Mouse (Mus musculus) right cerebral cortex, adult 18-20 months (tissue): Measurements from ENCODE around the gene Usp34.
"Not testable (repeated sequence)": the region's sequence is repeated elsewhere in the genome, so short reads cannot be mapped to it uniquely, and the experiment has no call there.

ENCODE experiments used
- DNase-seq: peaks from one replicate; pipeline ENCODE4 v3.0.0; 2022; ENCODE audit warnings: mixed read lengths

Gene Usp34

GRCm38 (mm10) chr11:23306764-23307565 lies at the start of gene Usp34:
TSS of gene Usp34 (plus strand) at chr11:23306895.
- peak; percentile 45 for DNase-seq

- no peak for DNase-seq
These were observed 47.6 kb upstream of the Usp34 start for GRCm38 (mm10) chr11:23259073-23259472.

GRCm38 (mm10) chr11:23259481-23259880 lies 47.2 kb upstream of the Usp34 start:
- DNase-seq = no peak

GRCm38 (mm10) chr11:23260186-23260585 lies 46.5 kb upstream of the Usp34 start:
- DNase-seq = no peak

GRCm38 (mm10) chr11:23261490-23261889 lies 45.2 kb upstream of the Usp34 start:
- no peak for DNase-seq

GRCm38 (mm10) chr11:23264949-23265348 lies 41.7 kb upstream of the Usp34 start:
- DNase-seq = no peak

GRCm38 (mm10) chr11:23271770-23272724 lies 34.6 kb upstream of the Usp34 start:
- peak; percentile 26 for DNase-seq

- no peak for DNase-seq
These were observed 30.9 kb upstream of the Usp34 start for GRCm38 (mm10) chr11:23275780-23276179.

- DNase-seq = no peak
These were observed 22.2 kb upstream of the Usp34 start for GRCm38 (mm10) chr11:23284469-23284868.

GRCm38 (mm10) chr11:23288866-23289265 lies 17.8 kb upstream of the Usp34 start:
- not testable (repeated sequence) for DNase-seq

GRCm38 (mm10) chr11:23297379-23297778 lies 9.3 kb upstream of the Usp34 start:
- no peak for DNase-seq

- no peak for DNase-seq
These were observed 8.4 kb upstream of the Usp34 start for GRCm38 (mm10) chr11:23298301-23298700.

- DNase-seq = no peak
These were observed 6.8 kb upstream of the Usp34 start for GRCm38 (mm10) chr11:23299910-23300309.

- no peak for DNase-seq
These were observed 3.6 kb upstream of the Usp34 start for GRCm38 (mm10) chr11:23303126-23303525.

- DNase-seq = not testable (repeated sequence)
These were observed 1.5 kb upstream of the Usp34 start for GRCm38 (mm10) chr11:23305101-23305672.

GRCm38 (mm10) chr11:23305673-23306608 lies 754 bp upstream of the Usp34 start:
- peak; percentile 97 for DNase-seq

- no peak for DNase-seq
These were observed 848 bp downstream of the Usp34 start for GRCm38 (mm10) chr11:23307566-23307920.

GRCm38 (mm10) chr11:23313496-23313895 lies 6.8 kb downstream of the Usp34 start:
- no peak for DNase-seq

- DNase-seq = no peak
These were observed 22.7 kb downstream of the Usp34 start for GRCm38 (mm10) chr11:23329413-23329812.

- DNase-seq = no peak
These were observed 25.4 kb downstream of the Usp34 start for GRCm38 (mm10) chr11:23332136-23332535.

GRCm38 (mm10) chr11:23335160-23335559 lies 28.5 kb downstream of the Usp34 start:
- no peak for DNase-seq

GRCm38 (mm10) chr11:23357226-23357625 lies 50.5 kb downstream of the Usp34 start:
- DNase-seq = not testable (repeated sequence)
